Mouse (Mus musculus): ENCODE measurements around the gene Keap1. TPM values are rescaled to one million over a fixed set of nuclear protein-coding genes. Genes with fewer than 3 reads are reported as not detected.
A peak's percentile ranks its signal among the peaks of the same experiment; 100 is the strongest.
"Not testable (repeated sequence)": the region's sequence is repeated elsewhere in the genome, so short reads cannot be mapped to it uniquely, and the experiment has no call there.

The Keap1 gene
- polyA plus RNA-seq, 1 experiment from 2014 or later, result 40.8 TPM

DNA sequence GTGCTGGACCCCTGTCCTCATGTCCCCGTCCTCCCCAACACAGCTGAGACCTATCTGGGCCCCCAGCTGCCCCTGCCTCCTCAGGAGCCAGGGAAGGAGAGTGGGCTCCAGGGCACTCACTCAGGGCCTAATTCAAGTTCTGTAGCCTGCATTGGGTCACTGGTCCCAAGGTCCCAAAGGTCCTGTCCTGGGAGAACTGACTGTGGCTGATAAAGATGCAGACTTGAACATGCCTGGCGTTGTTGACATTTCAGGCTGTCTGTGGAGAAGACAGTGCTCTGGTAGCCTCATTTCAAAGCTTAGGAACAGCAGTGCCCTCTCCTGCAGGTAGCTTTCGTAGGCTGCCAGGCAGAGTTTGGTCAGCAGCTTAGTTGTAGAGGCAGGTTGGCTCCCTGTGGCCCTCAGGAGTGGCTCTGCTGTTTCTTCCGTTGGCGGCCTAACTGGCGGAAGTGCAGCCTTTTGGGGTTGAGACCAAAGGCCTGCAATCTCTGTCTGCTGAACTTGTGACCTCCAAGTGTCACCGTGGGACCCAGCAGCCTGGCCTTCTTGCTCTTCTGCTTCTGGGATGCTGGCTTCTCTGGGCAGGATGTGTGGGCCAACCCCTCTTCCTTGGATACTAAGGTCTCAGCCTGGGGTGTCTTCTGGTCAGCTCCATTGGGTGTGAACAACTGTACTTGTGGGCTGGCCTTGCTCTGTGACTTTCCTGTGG, 34.5 kb upstream of the Keap1 start:
- peaks cover 49% of the 10 kb centered on the region for H3K36me3 ChIP-seq (ENCODE audit: control insufficient read depth, insufficient read depth, low read length)
- ATAC-seq (ENCODE audit: low FRiP score, low TSS enrichment) (no peak), DNase-seq (ENCODE audit: low spot score) (no peak)
- H3K4me3 ChIP-seq (ENCODE audit: low read depth, low read length), result no peak overlapping the region
- no peak overlapping the region for H3K4me2 ChIP-seq (replicated peaks; ENCODE audit: low read depth)
- H3K4me1 ChIP-seq (replicated peaks; ENCODE audit: control insufficient read depth, insufficient read depth), result no peaks in the 10 kb centered on the region
- no peaks in the 10 kb centered on the region for H3K9me3 ChIP-seq (ENCODE audit: control insufficient read depth, low read length)
- TF ChIP-seq EP300 (optimal IDR thresholded peaks at IDR 0.05) (no peak), CTCF (IDR thresholded peaks at IDR 0.05; ENCODE audit: low read depth) (no peak)
- WGBS, result 77% methylated on average over 7 of the region's 7 CpGs
- no peak overlapping the region for H3K9ac ChIP-seq (ENCODE audit: low read length)
- H3K27me3 ChIP-seq (ENCODE audit: control insufficient read depth, insufficient read depth, low read length), result no peaks in the 10 kb centered on the region
- no peak overlapping the region for H3K27ac ChIP-seq (replicated peaks)

DNA sequence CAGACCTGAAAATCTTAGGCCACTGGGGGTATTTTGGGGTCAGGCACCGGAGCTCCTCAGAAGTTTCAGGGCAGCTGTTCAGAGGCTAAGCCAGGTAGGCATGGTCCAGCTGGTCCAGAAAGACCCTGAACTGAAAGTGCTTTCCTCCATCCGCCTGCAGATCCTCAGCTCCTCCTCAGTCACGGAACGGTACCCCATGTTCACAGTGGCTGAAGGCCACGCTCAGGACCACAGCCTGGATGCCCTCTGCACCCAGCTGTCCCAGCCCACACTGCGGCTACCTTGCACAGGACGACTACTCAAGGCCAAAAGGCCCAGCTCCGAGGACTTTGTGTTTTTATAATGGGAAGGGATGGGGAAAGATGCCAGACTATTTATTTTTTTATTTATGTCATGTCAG, 33.9 kb upstream of the Keap1 start:
- Histone ChIP-seq H3K27me3 (ENCODE audit: control insufficient read depth, insufficient read depth, low read length) (no peaks in the 10 kb centered on the region), H3K36me3 (ENCODE audit: control insufficient read depth, insufficient read depth, low read length) (peaks cover 55% of the 10 kb centered on the region), H3K9me3 (ENCODE audit: control insufficient read depth, low read length) (no peaks in the 10 kb centered on the region), H3K4me3 (ENCODE audit: low read depth, low read length) (no peak overlapping the region), H3K27ac (replicated peaks) (no peak overlapping the region), H3K9ac (ENCODE audit: low read length) (no peak overlapping the region), H3K4me2 (replicated peaks; ENCODE audit: low read depth) (no peak overlapping the region), H3K4me1 (replicated peaks; ENCODE audit: control insufficient read depth, insufficient read depth) (no peaks in the 10 kb centered on the region)
- ATAC-seq (ENCODE audit: low FRiP score, low TSS enrichment) (no peak), DNase-seq (ENCODE audit: low spot score) (no peak)
- TF ChIP-seq EP300 (optimal IDR thresholded peaks at IDR 0.05) (no peak), CTCF (IDR thresholded peaks at IDR 0.05; ENCODE audit: low read depth) (no peak)
- 81% methylated on average over 8 of the region's 8 CpGs for WGBS

DNA sequence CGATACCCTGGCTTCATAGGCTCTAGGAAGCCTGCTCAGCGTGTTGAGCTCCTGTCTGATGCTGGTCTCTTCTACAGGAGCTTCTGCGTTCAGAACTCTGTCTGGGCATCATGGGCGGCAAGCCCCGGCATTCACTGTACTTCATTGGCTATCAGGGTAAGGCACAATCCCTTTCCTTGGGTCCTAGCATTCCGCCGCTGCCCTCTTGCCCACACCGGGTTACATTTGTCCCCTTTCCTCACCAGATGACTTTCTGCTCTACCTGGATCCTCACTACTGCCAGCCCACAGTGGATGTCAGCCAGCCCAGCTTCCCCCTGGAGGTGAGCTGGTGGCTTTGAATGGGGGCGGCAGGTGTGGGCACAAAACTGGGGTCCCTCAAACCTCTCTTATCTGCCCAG, 33.2 kb upstream of the Keap1 start:
- H3K27me3 ChIP-seq (ENCODE audit: control insufficient read depth, insufficient read depth, low read length), result no peaks in the 10 kb centered on the region
- WGBS, result 87% methylated on average over 9 of the region's 9 CpGs
- peaks cover 54% of the 10 kb centered on the region for H3K36me3 ChIP-seq (ENCODE audit: control insufficient read depth, insufficient read depth, low read length)

DNA sequence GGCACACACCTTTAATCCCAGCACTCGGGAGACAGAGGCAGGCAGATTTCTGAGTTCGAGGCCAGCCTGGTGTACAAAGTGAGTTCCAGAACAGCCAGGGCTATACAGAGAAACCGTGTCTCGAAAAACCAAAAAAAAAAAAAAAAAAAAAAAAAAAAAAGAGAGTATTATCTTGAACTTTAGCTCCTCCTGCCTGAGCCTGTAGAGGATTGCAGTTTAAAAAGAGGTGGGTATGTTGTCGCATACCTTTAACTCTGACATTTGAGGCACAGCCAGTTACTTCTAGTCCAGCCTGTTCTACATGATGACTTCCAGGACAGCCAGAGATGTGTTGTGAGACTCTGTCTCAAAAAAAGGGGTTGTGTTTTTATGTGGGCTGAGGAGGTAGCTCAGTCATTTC, 30.4 kb upstream of the Keap1 start:
- H3K36me3 ChIP-seq (ENCODE audit: control insufficient read depth, insufficient read depth, low read length), result peaks cover 50% of the 10 kb centered on the region
- not testable (repeated sequence) for ATAC-seq (ENCODE audit: low FRiP score, low TSS enrichment)

More for the DNA sequence above, 33.2 kb upstream of the Keap1 start:
- no peak for ATAC-seq (ENCODE audit: low FRiP score, low TSS enrichment)
- H3K4me2 ChIP-seq (replicated peaks; ENCODE audit: low read depth), result no peak overlapping the region
- no peak overlapping the region for H3K4me3 ChIP-seq (ENCODE audit: low read depth, low read length)
- H3K4me1 ChIP-seq (replicated peaks; ENCODE audit: control insufficient read depth, insufficient read depth), result no peaks in the 10 kb centered on the region
- no peaks in the 10 kb centered on the region for H3K9me3 ChIP-seq (ENCODE audit: control insufficient read depth, low read length)
- no peak for DNase-seq (ENCODE audit: low spot score)
- TF ChIP-seq CTCF (IDR thresholded peaks at IDR 0.05; ENCODE audit: low read depth) (no peak), EP300 (optimal IDR thresholded peaks at IDR 0.05) (no peak)
- H3K9ac ChIP-seq (ENCODE audit: low read length), result no peak overlapping the region
- no peak overlapping the region for H3K27ac ChIP-seq (replicated peaks)

DNA sequence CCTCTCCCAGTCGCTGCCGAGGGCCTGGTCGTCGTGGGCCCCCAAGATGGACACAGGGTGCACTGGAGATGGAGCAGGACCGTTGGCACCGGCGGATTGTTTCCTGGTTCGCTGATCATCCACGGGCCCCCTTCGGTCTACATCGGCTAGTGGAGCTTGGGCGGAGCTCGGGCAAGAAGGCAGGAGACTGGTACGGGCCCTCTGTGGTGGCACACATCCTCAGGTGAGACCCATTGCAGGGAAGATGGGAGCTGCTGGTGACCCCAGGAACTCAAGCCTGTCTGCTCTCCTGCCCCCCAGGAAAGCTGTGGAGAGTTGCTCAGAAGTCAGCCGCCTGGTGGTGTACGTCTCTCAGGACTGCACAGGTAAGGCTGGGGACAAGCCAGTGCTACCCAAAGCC, 29.1 kb upstream of the Keap1 start:
- no peaks in the 10 kb centered on the region for H3K27me3 ChIP-seq (ENCODE audit: control insufficient read depth, insufficient read depth, low read length)
- H3K9me3 ChIP-seq (ENCODE audit: control insufficient read depth, low read length), result no peaks in the 10 kb centered on the region
- H3K9ac ChIP-seq (ENCODE audit: low read length), result no peak overlapping the region
- peaks cover 37% of the 10 kb centered on the region for H3K36me3 ChIP-seq (ENCODE audit: control insufficient read depth, insufficient read depth, low read length)
- no peak overlapping the region for H3K27ac ChIP-seq (replicated peaks)
- 93% methylated on average over 16 of the region's 16 CpGs for WGBS
- ATAC-seq (ENCODE audit: low FRiP score, low TSS enrichment) (no peak), DNase-seq (ENCODE audit: low spot score) (no peak)
- no peak overlapping the region for H3K4me3 ChIP-seq (ENCODE audit: low read depth, low read length)
- no peak overlapping the region for H3K4me2 ChIP-seq (replicated peaks; ENCODE audit: low read depth)
- peaks cover 4% of the 10 kb centered on the region; the same call in 1 of the 2 replicates for H3K4me1 ChIP-seq (replicated peaks; ENCODE audit: control insufficient read depth, insufficient read depth)
- no peak for TF ChIP-seq CTCF (IDR thresholded peaks at IDR 0.05; ENCODE audit: low read depth)
- TF ChIP-seq EP300 (optimal IDR thresholded peaks at IDR 0.05), result no peak

More for the DNA sequence above, 30.4 kb upstream of the Keap1 start:
- H3K27me3 ChIP-seq (ENCODE audit: control insufficient read depth, insufficient read depth, low read length); DNase-seq (ENCODE audit: low spot score); H3K4me1 ChIP-seq (replicated peaks; ENCODE audit: control insufficient read depth, insufficient read depth); H3K27ac ChIP-seq (replicated peaks); H3K4me3 ChIP-seq (ENCODE audit: low read depth, low read length); H3K9ac ChIP-seq (ENCODE audit: low read length); H3K4me2 ChIP-seq (replicated peaks; ENCODE audit: low read depth); H3K9me3 ChIP-seq (ENCODE audit: control insufficient read depth, low read length): not testable (repeated sequence)
- 60% methylated on average over 5 of the region's 5 CpGs for WGBS
- peak; percentile 31; the same call in 1 of the 2 replicates for TF ChIP-seq CTCF (IDR thresholded peaks at IDR 0.05; ENCODE audit: low read depth)

DNA sequence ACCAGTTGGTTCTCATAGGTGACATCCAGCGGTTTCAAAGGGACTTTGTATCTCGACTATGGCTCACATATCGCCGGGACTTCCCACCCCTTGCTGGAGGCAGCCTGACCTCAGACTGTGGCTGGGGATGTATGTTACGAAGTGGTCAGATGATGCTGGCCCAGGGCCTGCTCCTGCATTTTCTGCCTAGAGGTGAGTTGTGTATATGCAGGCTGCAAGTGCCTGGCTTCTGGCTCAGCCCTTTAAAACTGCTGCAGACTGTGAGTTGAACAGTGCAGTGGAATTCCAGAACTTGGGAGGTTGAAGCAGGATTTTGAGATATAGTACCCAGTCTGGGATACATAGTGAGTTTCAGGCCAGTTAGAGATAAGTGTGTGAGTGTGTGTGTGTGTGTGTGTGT, 27.7 kb upstream of the Keap1 start:
- whole genome bisulfite sequencing, result 86% methylated on average over 5 of the region's 5 CpGs
- no peak for ATAC-seq (ENCODE audit: low FRiP score, low TSS enrichment)
- TF ChIP-seq CTCF (IDR thresholded peaks at IDR 0.05; ENCODE audit: low read depth) (no peak), EP300 (optimal IDR thresholded peaks at IDR 0.05) (no peak)
- peak overlapping the region; percentile 77; the same call in 1 of the 2 replicates for H3K4me2 ChIP-seq (replicated peaks; ENCODE audit: low read depth)
- H3K36me3 ChIP-seq (ENCODE audit: control insufficient read depth, insufficient read depth, low read length), result peaks cover 29% of the 10 kb centered on the region
- no peaks in the 10 kb centered on the region for H3K27me3 ChIP-seq (ENCODE audit: control insufficient read depth, insufficient read depth, low read length)
- H3K4me1 ChIP-seq (replicated peaks; ENCODE audit: control insufficient read depth, insufficient read depth), result peaks cover 4% of the 10 kb centered on the region; the same call in 1 of the 2 replicates
- H3K27ac ChIP-seq (replicated peaks), result no peak overlapping the region
- no peak overlapping the region for H3K9ac ChIP-seq (ENCODE audit: low read length)
- DNase-seq (ENCODE audit: low spot score), result no peak
- H3K9me3 ChIP-seq (ENCODE audit: control insufficient read depth, low read length), result no peaks in the 10 kb centered on the region
- H3K4me3 ChIP-seq (ENCODE audit: low read depth, low read length), result no peak overlapping the region

All from stomach, postnatal 0 days (tissue).